Comparison of ENCODE assay signal across 26 mouse cellular contexts in genomic region chr5:66814674-66815073, GRCm38 (mm10).
"Had no signal": no experiment of that assay in that cellular context is flagged by ENCODE, and none has a peak within 500 bp of the region (broad histone marks: within the 10 kb centered on the region; RNA-seq: fewer than 3 reads in every experiment).

No protein-coding gene starts in this region.

- H3K9ac ChIP-seq: heart, embryonic 13.5 days; heart, embryonic 15.5 days; hindbrain, embryonic 13.5 days; hindbrain, embryonic 15.5 days; kidney, embryonic 15.5 days; limb, embryonic 13.5 days; limb, embryonic 15.5 days; liver, embryonic 12.5 days; liver, embryonic 14.5 days had no signal

- H3K4me3 ChIP-seq: heart, adult 2 months; heart, embryonic 13.5 days; heart, embryonic 15.5 days; hindbrain, embryonic 13.5 days; hindbrain, embryonic 15.5 days; kidney, embryonic 15.5 days; limb, embryonic 13.5 days; limb, embryonic 15.5 days; liver, embryonic 12.5 days had no signal

- H3K27ac ChIP-seq: heart, adult 2 months; heart, embryonic 13.5 days; heart, embryonic 15.5 days; hindbrain, embryonic 13.5 days; hindbrain, embryonic 15.5 days; hindbrain, postnatal 0 days; kidney, embryonic 15.5 days; kidney, postnatal 0 days; limb, embryonic 13.5 days; limb, embryonic 15.5 days; liver, embryonic 12.5 days; liver, embryonic 14.5 days had no signal

- ATAC-seq: hindbrain, postnatal 0 days; intestine, embryonic 16.5 days; liver, embryonic 12.5 days had no signal

- H3K36me3 ChIP-seq: heart, embryonic 13.5 days; heart, embryonic 15.5 days; hindbrain, embryonic 13.5 days; hindbrain, embryonic 15.5 days; kidney, embryonic 15.5 days; limb, embryonic 13.5 days; limb, embryonic 15.5 days; liver, embryonic 12.5 days had no signal

- H3K4me2 ChIP-seq: heart, embryonic 11.5 days; heart, embryonic 13.5 days; heart, embryonic 15.5 days; hindbrain, embryonic 13.5 days; hindbrain, embryonic 15.5 days; kidney, embryonic 15.5 days; limb, embryonic 13.5 days; limb, embryonic 15.5 days; liver, embryonic 12.5 days had no signal

- DNase-seq: gastrocnemius, postnatal 14 days; gastrocnemius, postnatal 36 days; heart, adult 2 months; heart, postnatal 14 days; heart, postnatal 36 days; kidney, adult 11 months; kidney, adult 2 months; kidney, adult 9 months; kidney, postnatal 14 days; kidney, postnatal 36 days; layer of hippocampus, adult 9-11 months; layer of hippocampus, postnatal 36 days; left cerebral cortex, postnatal 4 days had no signal

- H3K27me3 ChIP-seq: hindbrain, embryonic 13.5 days; hindbrain, embryonic 15.5 days; kidney, embryonic 15.5 days; limb, embryonic 13.5 days; limb, embryonic 15.5 days; liver, embryonic 12.5 days had no signal

- H3K9me3 ChIP-seq: heart, embryonic 13.5 days; heart, embryonic 15.5 days; hindbrain, embryonic 13.5 days; hindbrain, embryonic 15.5 days; limb, embryonic 13.5 days; limb, embryonic 15.5 days; liver, embryonic 12.5 days had no signal

- H3K4me1 ChIP-seq: heart, embryonic 13.5 days; heart, embryonic 15.5 days; liver, embryonic 12.5 days had no signal
